Mouse (Mus musculus) brain, adult 2 months (tissue): ENCODE data around the gene Srgap1.

Experiments
- DNase-seq: peaks from one replicate; pipeline ENCODE4 v3.0.0; 2011; ENCODE audit warnings: low read depth, low spot score

Gene Srgap1

GRCm38 (mm10) chr10:122017063-122017462 lies 30.1 kb downstream of the Srgap1 start:
- no peak for DNase-seq

- DNase-seq = no peak
These were observed 30.5 kb downstream of the Srgap1 start for GRCm38 (mm10) chr10:122016631-122017030.

GRCm38 (mm10) chr10:122012321-122012720 lies 34.8 kb downstream of the Srgap1 start:
- DNase-seq = no peak

GRCm38 (mm10) chr10:122008731-122009391 lies 38.3 kb downstream of the Srgap1 start:
- peak; percentile 59 for DNase-seq

- DNase-seq = no peak
These were observed 38.8 kb downstream of the Srgap1 start for GRCm38 (mm10) chr10:122008370-122008730.

GRCm38 (mm10) chr10:122006606-122007005 lies 40.5 kb downstream of the Srgap1 start:
- DNase-seq = no peak

- DNase-seq = no peak
These were observed 41.0 kb downstream of the Srgap1 start for GRCm38 (mm10) chr10:122006151-122006550.

GRCm38 (mm10) chr10:122005560-122005959 lies 41.6 kb downstream of the Srgap1 start:
- DNase-seq = no peak

- no peak for DNase-seq
These were observed 44.2 kb downstream of the Srgap1 start for GRCm38 (mm10) chr10:122002930-122003329.

GRCm38 (mm10) chr10:121998806-121999205 lies 48.3 kb downstream of the Srgap1 start:
- no peak for DNase-seq

- DNase-seq = no peak
These were observed 50.6 kb downstream of the Srgap1 start for GRCm38 (mm10) chr10:121996500-121996899.

- DNase-seq = no peak
These were observed 51.7 kb downstream of the Srgap1 start for GRCm38 (mm10) chr10:121995448-121995847.

- no peak for DNase-seq
These were observed 52.5 kb downstream of the Srgap1 start for GRCm38 (mm10) chr10:121994660-121995059.

GRCm38 (mm10) chr10:121992609-121993008 lies 54.5 kb downstream of the Srgap1 start:
- DNase-seq = no peak

- DNase-seq = no peak
These were observed 60.1 kb downstream of the Srgap1 start for GRCm38 (mm10) chr10:121986997-121987396.

- no peak for DNase-seq
These were observed 62.2 kb downstream of the Srgap1 start for GRCm38 (mm10) chr10:121984887-121985286.

GRCm38 (mm10) chr10:121983993-121984610 lies 63.0 kb downstream of the Srgap1 start:
- DNase-seq = no peak

- DNase-seq = no peak
These were observed 71.8 kb downstream of the Srgap1 start for GRCm38 (mm10) chr10:121975330-121975729.

- no peak for DNase-seq
These were observed 72.5 kb downstream of the Srgap1 start for GRCm38 (mm10) chr10:121974591-121974990.

GRCm38 (mm10) chr10:121973281-121973680 lies 73.8 kb downstream of the Srgap1 start:
- no peak for DNase-seq

GRCm38 (mm10) chr10:121972249-121972892 lies 74.7 kb downstream of the Srgap1 start:
- DNase-seq = no peak

GRCm38 (mm10) chr10:121971658-121972057 lies 75.5 kb downstream of the Srgap1 start:
- no peak for DNase-seq

GRCm38 (mm10) chr10:121970912-121971311 lies 76.2 kb downstream of the Srgap1 start:
- no peak for DNase-seq
